Mouse (Mus musculus) testis, adult 2 months (tissue): ENCODE measurements around the gene Tfrc. TPM values are rescaled to one million over a fixed set of nuclear protein-coding genes. Genes with fewer than 3 reads are reported as not detected.
"Not testable (repeated sequence)": the region's sequence is repeated elsewhere in the genome, so short reads cannot be mapped to it uniquely, and the experiment has no call there.

Experiments
- H3K27ac ChIP-seq: fragments of 200-500 bp; 2 replicates; pipeline ENCODE4 v1.5.1; 2012; ENCODE audit warnings: low read depth, low read length; ENCODE audit not compliant: control insufficient read depth, insufficient read depth
- H3K27me3 ChIP-seq: fragments of 200-500 bp; 2 replicates; pipeline ENCODE4 v1.6.1; 2012; ENCODE audit warnings: mild to moderate bottlenecking, low read length, moderate library complexity; ENCODE audit not compliant: control insufficient read depth, insufficient read depth
- H3K36me3 ChIP-seq: fragments of 200-500 bp; 2 replicates; pipeline ENCODE4 v1.6.1; 2012; ENCODE audit warnings: mild to moderate bottlenecking, low read length; ENCODE audit not compliant: control insufficient read depth, insufficient read depth
- H3K4me1 ChIP-seq: fragments of 200-500 bp; 2 replicates; pipeline ENCODE4 v1.6.1; 2012; ENCODE audit warnings: low read length; ENCODE audit not compliant: control insufficient read depth, insufficient read depth
- H3K4me3 ChIP-seq: fragments of 200-500 bp; 2 replicates; pipeline ENCODE4 v1.5.1; 2012; ENCODE audit warnings: low read depth, mild to moderate bottlenecking, low read length, moderate library complexity, mixed read lengths; ENCODE audit not compliant: control insufficient read depth
- CTCF ChIP-seq: fragments of 200-500 bp; IDR thresholded peaks from 2 replicates; pipeline ENCODE4 v1.5.1; 2012; ENCODE audit warnings: low read depth, mild to moderate bottlenecking, inconsistent platforms, low read length, moderate library complexity; ENCODE audit not compliant: control insufficient read depth, insufficient read depth, insufficient replicate concordance
- POLR2A ChIP-seq: fragments of 200-500 bp; IDR thresholded peaks from 2 replicates; pipeline ENCODE4 v1.6.1; 2012; ENCODE audit warnings: low read depth, mild to moderate bottlenecking, inconsistent platforms, low read length, moderate library complexity; ENCODE audit not compliant: control insufficient read depth
- polyA plus RNA-seq: library from polyadenylated mRNA; depleted of rRNA; stranded (reverse); fragments of >200 nt; gene quantifications from 2 replicates; pipeline ENCODE4 v1.2.3, GENCODE M21; 2012

Tfrc gene
- polyA plus RNA-seq, 1 experiment = 5.5 TPM

DNA sequence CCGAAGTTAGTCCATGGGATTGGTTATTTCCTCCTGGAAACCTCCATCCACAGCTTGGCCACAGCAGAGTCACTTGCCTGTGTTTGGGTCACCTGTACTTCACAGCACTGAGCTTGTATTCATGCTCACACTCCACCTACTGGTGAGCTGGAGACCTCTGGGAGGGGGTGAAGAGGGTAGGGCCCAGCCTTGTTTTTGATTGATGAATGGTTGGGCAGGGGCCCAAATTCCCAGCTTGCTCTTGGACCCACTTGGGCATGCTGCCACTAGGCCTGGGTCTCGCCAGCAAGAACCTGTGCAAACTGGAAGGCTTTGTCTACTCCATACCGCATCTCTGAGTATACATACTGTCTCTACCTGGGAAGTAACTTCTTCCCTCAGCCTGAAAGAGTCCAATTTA, 26.6 kb downstream of the Tfrc start:
- Histone ChIP-seq H3K4me3 (no peak overlapping the region), H3K36me3 (no peaks in the 10 kb centered on the region), H3K27me3 (no peaks in the 10 kb centered on the region), H3K4me1 (no peaks in the 10 kb centered on the region; the same call in 1 of the 2 replicates), H3K27ac (no peak overlapping the region)
- TF ChIP-seq CTCF = no peak

DNA sequence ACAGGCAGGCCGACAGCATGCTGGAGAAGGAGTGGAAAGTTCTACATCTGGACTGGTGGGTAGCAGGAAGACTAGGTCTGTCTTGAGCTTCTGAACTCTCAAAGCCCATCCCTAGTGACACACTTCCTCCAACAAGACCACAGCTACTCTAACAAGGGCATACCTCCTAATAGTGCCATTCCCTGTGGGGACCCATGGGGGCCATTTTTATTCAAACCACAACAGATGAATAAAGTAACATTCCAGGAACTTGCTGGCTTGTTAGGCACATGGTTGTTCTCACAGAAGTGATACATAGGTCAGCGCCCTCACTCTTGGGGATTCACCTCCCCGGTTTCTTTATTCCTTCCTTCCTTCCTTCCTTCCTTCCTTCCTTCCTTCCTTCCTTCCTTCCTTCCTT, 27.6 kb downstream of the Tfrc start:
- no peaks in the 10 kb centered on the region for H3K27me3 ChIP-seq
- H3K27ac ChIP-seq = no peak overlapping the region
- no peaks in the 10 kb centered on the region for H3K36me3 ChIP-seq
- H3K4me1 ChIP-seq = peaks cover under 1% of the 10 kb centered on the region
- H3K4me3 ChIP-seq = no peak overlapping the region; the same call in 1 of the 2 replicates
- no peak for TF ChIP-seq POLR2A
- TF ChIP-seq CTCF = no peak

DNA sequence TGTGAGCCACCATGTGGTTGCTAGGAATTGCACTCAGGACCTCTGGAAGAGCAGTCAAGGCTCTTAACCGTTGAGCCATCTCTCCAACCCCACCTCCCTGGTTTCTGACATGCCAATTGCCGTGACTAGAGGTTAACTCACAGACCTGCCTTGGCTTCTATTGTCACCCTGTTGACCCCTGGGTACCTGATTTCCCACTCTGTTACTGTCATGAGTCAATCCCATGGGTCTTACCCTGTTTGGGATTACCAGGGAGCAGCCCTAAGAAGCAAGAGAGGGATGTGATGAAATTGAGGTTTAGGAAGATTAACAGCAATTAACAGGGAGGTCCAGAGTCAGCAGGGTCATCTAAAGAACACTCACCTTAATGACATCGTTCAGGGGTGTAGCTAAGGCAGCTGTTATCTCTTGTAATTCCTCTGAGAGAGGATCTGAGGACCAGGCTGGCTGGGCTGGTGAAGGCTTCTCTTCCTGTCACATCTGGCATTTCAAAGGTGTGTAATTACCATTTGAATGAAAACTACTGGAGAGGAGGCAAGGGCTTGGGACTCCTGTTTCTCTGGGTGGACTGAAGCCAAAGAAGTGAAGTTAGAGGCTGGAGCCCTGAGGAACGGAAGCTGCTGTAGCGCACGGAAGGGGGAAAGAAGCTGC, 28.3 kb downstream of the Tfrc start:
- Histone ChIP-seq H3K4me1 (peaks cover 7% of the 10 kb centered on the region), H3K36me3 (no peaks in the 10 kb centered on the region), H3K4me3 (no peak overlapping the region), H3K27me3 (no peaks in the 10 kb centered on the region), H3K27ac (no peak overlapping the region)
- TF ChIP-seq CTCF (no peak), POLR2A (no peak)

DNA sequence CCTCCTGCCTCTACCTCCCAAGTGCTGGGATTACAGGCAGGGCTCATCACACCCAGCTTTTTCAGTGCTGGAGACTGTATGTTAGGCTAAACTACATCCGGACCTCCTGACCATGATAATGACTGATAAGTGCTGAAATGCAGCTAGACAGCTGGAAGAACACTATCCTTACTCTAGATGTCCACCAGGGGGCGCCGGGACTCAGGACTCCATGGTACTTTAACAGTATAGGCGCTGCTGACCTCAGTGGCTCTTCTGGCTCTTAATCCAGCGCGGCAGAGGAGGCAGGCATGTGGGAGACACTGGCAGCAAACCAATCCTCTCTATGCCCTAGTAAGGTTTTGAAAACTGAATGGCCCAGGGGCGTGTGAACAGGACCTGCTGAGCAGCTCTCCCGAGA, 29.8 kb downstream of the Tfrc start:
- Histone ChIP-seq H3K27ac (no peak overlapping the region), H3K4me3 (no peak overlapping the region), H3K36me3 (no peaks in the 10 kb centered on the region), H3K27me3 (no peaks in the 10 kb centered on the region), H3K4me1 (peaks cover 16% of the 10 kb centered on the region)
- TF ChIP-seq POLR2A (no peak), CTCF (peak; percentile 75; the same call in 1 of the 2 replicates)

DNA sequence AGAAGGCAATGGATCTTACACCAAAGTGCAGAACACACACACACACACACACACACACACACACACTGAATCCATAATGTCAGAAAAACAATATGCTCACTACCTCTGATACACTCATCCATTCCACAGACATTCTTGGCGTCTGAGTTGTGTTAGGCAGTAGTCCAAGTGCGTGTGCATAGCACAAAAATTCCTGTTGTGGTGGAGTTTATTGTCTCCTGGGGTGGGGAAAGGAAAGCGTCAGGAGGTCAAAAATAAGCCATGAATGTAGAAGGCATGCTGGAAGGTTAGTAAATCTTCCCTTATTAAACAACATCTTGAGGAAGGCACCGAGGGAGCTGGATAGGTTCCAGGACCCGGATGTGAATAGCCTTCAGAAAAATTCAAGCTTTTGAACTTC, 31.4 kb downstream of the Tfrc start:
- Histone ChIP-seq H3K27ac (no peak overlapping the region), H3K27me3 (no peaks in the 10 kb centered on the region), H3K4me1 (peaks cover 24% of the 10 kb centered on the region), H3K4me3 (no peak overlapping the region), H3K36me3 (no peaks in the 10 kb centered on the region)
- TF ChIP-seq CTCF (no peak), POLR2A (no peak)

DNA sequence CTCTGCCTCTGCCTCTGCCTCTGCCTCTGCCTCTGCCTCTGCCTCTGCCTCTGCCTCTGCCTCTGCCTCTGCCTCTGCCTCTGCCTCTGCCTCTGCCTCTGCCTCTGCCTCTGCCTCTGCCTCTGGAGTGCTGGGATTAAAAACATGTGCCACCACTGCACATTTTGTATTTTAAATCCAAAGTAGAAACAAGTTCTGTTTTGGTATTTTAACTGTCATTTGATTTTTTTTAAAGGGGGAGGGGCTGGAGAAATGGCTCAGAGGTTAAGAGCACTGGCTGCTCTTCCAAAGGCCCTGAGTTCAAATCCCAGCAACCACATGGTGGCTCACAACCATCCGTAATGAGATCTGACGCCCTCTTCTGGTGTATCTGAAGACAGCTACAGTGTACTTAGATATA, 32.0 kb downstream of the Tfrc start:
- not testable (repeated sequence) for H3K27me3 ChIP-seq, H3K36me3 ChIP-seq, H3K4me3 ChIP-seq, H3K27ac ChIP-seq
- peaks cover 30% of the 10 kb centered on the region for H3K4me1 ChIP-seq

- TF ChIP-seq POLR2A (no peak), CTCF (no peak)
- Histone ChIP-seq H3K27me3 (no peaks in the 10 kb centered on the region), H3K27ac (no peak overlapping the region), H3K4me3 (peak overlapping the region; percentile 48), H3K36me3 (no peaks in the 10 kb centered on the region), H3K4me1 (peaks cover 34% of the 10 kb centered on the region)
Measured at GRCm38 (mm10) chr16:32641440-32642219, 32.9 kb downstream of the Tfrc start.

GRCm38 (mm10) chr16:32642280-32642679, 33.6 kb downstream of the Tfrc start:
- Histone ChIP-seq H3K4me1 (peaks cover 34% of the 10 kb centered on the region), H3K27ac (no peak overlapping the region), H3K36me3 (no peaks in the 10 kb centered on the region), H3K27me3 (no peaks in the 10 kb centered on the region), H3K4me3 (peak overlapping the region; percentile 21)
- TF ChIP-seq POLR2A (no peak), CTCF (no peak)
